Mouse (Mus musculus) cerebellum, postnatal 14 days (tissue): ENCODE results near the gene Foxp4.

Experiments used
- DNase-seq, 2 experiments: peaks; one replicate each; pipeline ENCODE4 v3.0.0; 2021; ENCODE audit warnings: mixed read lengths in 2 of 2

The Foxp4 gene

GRCm38 (mm10) chr17:47924383-47925339, at the start of gene Foxp4:
Gene Foxp4 (minus strand): TSS chr17:47924645.
- DNase-seq: peak; percentile 85 to 86

- DNase-seq: peak; percentile 37 to 39
These were observed 49.4 kb upstream of the Foxp4 start for GRCm38 (mm10) chr17:47973563-47974472.

GRCm38 (mm10) chr17:47965885-47966505, 41.5 kb upstream of the Foxp4 start:
- DNase-seq: no peak

- no peak for DNase-seq
These were observed 33.8 kb upstream of the Foxp4 start for GRCm38 (mm10) chr17:47958046-47958790.

- DNase-seq: no peak
These were observed 32.0 kb upstream of the Foxp4 start for GRCm38 (mm10) chr17:47956486-47956885.

- no peak for DNase-seq
These were observed 30.8 kb upstream of the Foxp4 start for GRCm38 (mm10) chr17:47955054-47955741.

- no peak for DNase-seq
These were observed 28.8 kb upstream of the Foxp4 start for GRCm38 (mm10) chr17:47953231-47953630.

- peak in 1 of 2 experiments; percentile 32 for DNase-seq
These were observed 28.1 kb upstream of the Foxp4 start for GRCm38 (mm10) chr17:47952368-47953081.

- DNase-seq: no peak
These were observed 27.0 kb upstream of the Foxp4 start for GRCm38 (mm10) chr17:47951452-47951851.

GRCm38 (mm10) chr17:47950831-47951230, 26.4 kb upstream of the Foxp4 start:
- DNase-seq: no peak

GRCm38 (mm10) chr17:47949441-47949840, 25.0 kb upstream of the Foxp4 start:
- no peak for DNase-seq

GRCm38 (mm10) chr17:47948753-47949152, 24.3 kb upstream of the Foxp4 start:
- DNase-seq: no peak

- no peak for DNase-seq
These were observed 22.5 kb upstream of the Foxp4 start for GRCm38 (mm10) chr17:47946921-47947420.

GRCm38 (mm10) chr17:47946111-47946510, 21.7 kb upstream of the Foxp4 start:
- DNase-seq: no peak

- no peak for DNase-seq
These were observed 18.8 kb upstream of the Foxp4 start for GRCm38 (mm10) chr17:47943103-47943870.

GRCm38 (mm10) chr17:47942008-47942407, 17.6 kb upstream of the Foxp4 start:
- DNase-seq: no peak

- no peak for DNase-seq
These were observed 14.4 kb upstream of the Foxp4 start for GRCm38 (mm10) chr17:47938839-47939238.

- DNase-seq: no peak
These were observed 13.6 kb upstream of the Foxp4 start for GRCm38 (mm10) chr17:47937926-47938600.

- no peak for DNase-seq
These were observed 12.1 kb upstream of the Foxp4 start for GRCm38 (mm10) chr17:47936591-47936990.
